Mouse (Mus musculus): ENCODE measurements around the gene Cbr3. TPM values are rescaled to one million over a fixed set of nuclear protein-coding genes. Genes with fewer than 3 reads are reported as not detected.
A peak's percentile ranks its signal among the peaks of the same experiment; 100 is the strongest.
"Not testable (repeated sequence)": the region's sequence is repeated elsewhere in the genome, so short reads cannot be mapped to it uniquely, and the experiment has no call there.

Cbr3 gene
- 0.20 and 0.23 TPM in 2 replicates for polyA plus RNA-seq (2016; fragmentation: Nextera tagmentation; extraction: Ambion mirVana)

DNA sequence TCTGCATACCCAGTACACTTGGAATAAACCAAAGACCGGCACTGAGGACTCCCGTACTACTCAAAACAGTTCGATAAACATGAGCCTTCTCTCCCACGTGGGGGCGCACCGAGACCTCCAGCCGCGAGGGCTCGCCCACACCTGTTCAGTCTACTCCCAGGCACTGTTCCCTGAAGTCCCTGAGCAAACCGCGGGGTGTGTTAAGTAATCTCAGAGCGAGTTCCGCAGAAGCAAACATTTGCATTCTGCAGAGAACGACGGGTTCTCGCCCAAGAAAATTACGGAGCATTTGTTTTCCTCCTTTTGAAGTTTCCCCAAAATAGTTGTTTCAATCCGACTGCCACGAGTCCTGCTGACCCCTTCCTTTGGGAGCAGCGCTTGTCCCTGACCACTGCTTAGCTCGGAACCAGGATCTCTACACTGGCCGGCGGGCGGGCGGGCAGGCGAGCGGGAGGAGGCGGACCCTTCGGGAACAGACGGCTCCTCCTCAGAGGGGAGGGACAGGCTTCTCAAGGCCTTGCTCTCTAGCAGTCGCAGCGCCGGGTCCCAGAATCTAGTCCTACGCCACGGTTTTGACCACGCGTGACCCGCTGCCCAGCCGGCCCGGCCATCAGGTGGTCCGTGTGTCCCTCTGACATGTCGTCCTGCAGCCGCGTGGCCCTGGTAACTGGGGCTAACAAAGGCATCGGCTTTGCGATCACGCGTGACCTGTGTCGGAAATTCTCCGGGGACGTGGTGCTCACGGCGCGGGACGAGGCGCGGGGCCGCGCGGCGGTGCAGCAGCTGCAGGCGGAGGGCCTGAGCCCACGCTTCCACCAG, at the start of gene Cbr3:
Gene Cbr3 (plus strand): TSS at position 527 of the 819 bp plus-strand sequence.
- peak; percentile 80 for DNase-seq (ENCODE audit: low spot score)
- Histone ChIP-seq H3K4me1 (peaks cover 19% of the 10 kb centered on the region), H3K9me3 (no peaks in the 10 kb centered on the region), H3K36me3 (no peaks in the 10 kb centered on the region), H3K4me3 (peak within 1 kb of the TSS; percentile 61), H3K27me3 (ENCODE audit: insufficient read depth, poor library complexity, severe bottlenecking) (peaks cover 60% of the 10 kb centered on the region), H3K27ac (no peak within 1 kb of the TSS)
- under 1% methylated on average over 63 of the region's 63 CpGs for WGBS

GRCm38 (mm10) chr16:93644006-93644405, 39.0 kb upstream of the Cbr3 start:
- 62% methylated on average over 4 of the region's 4 CpGs for WGBS
- H3K27ac ChIP-seq, result no peak overlapping the region

DNA sequence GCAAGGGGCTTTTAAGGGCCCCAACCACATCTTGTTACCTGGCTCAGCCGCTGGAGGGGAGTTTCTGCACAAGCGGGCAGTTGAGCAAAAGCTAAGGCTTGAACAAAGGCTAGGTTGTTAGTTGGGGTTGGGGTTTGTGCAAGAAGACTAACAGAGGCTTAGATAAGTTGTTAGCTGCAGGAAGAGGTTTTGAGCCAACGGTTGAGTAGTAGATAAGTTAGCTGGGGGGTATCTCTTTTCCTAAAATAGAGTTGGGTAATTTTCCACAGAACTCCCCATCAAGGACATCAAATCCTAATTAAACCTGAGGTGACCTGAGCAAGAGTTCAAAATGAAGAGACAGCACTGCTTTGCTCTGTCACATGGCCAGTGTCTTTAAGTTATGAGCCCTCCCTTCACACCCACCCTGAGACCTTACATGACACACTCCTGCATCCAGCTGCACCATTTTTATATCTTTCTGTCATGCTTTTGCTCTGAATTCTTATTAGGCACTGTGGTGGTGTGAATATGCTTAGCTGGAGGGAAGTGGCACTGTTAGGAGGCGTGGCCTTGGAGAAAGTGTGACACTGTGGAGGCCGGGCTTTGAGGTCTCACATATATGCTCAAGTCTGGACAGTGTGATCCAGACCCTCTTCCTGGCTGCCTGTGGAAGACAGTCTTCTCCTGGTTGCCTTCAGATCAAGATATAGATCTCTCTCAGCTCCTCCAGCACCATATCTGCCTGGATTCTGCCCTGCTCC, 34.4 kb upstream of the Cbr3 start:
- WGBS, result 72% methylated on average over 5 of the region's 5 CpGs
- Histone ChIP-seq H3K27ac (no peak overlapping the region), H3K4me1 (no peaks in the 10 kb centered on the region), H3K36me3 (no peaks in the 10 kb centered on the region), H3K4me3 (no peak overlapping the region), H3K9me3 (no peaks in the 10 kb centered on the region), H3K27me3 (ENCODE audit: insufficient read depth, poor library complexity, severe bottlenecking) (peaks cover 10% of the 10 kb centered on the region; the same call in 1 of the 2 replicates)
- DNase-seq (ENCODE audit: low spot score), result no peak

More at GRCm38 (mm10) chr16:93644006-93644405, 39.0 kb upstream of the Cbr3 start:
- H3K4me1 ChIP-seq, result no peaks in the 10 kb centered on the region
- H3K9me3 ChIP-seq, result no peaks in the 10 kb centered on the region
- 0 out of 2 replicates have a peak, but pooled peaks cover 5% of the 10 kb centered on the region for H3K27me3 ChIP-seq (ENCODE audit: insufficient read depth, poor library complexity, severe bottlenecking)
- DNase-seq (ENCODE audit: low spot score), result no peak
- H3K4me3 ChIP-seq, result no peak overlapping the region
- no peaks in the 10 kb centered on the region for H3K36me3 ChIP-seq

GRCm38 (mm10) chr16:93667976-93668375, 15.0 kb upstream of the Cbr3 start:
- H3K9me3 ChIP-seq, result 0 out of 2 replicates have a peak, but pooled peaks cover 6% of the 10 kb centered on the region

DNA sequence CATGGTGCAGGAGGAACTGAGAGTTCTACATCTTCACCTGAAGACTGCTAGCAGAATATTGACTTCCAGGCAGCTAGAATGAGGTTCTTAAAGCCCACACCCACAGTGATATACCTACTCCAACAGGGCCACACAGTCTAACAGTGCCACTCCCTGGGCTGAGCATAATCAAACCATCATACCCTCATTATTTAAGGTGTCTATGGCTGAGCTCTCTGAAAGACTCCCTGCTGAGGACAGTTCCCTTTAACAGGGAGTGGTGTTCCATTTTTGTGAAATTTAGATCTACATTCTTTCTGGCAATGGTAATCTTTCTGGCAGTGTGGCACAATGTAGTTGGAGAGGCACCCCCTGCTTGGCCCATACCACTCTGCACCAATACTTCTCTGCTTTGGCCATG, 13.5 kb upstream of the Cbr3 start:
- H3K9me3 ChIP-seq, result 0 out of 2 replicates have a peak, but pooled peaks cover 6% of the 10 kb centered on the region
- H3K27me3 ChIP-seq (ENCODE audit: insufficient read depth, poor library complexity, severe bottlenecking), result no peaks in the 10 kb centered on the region
- peak; percentile 19 for DNase-seq (ENCODE audit: low spot score)
- no peak overlapping the region for H3K27ac ChIP-seq
- no peaks in the 10 kb centered on the region for H3K36me3 ChIP-seq
- no peaks in the 10 kb centered on the region for H3K4me1 ChIP-seq
- H3K4me3 ChIP-seq, result no peak overlapping the region

More at GRCm38 (mm10) chr16:93667976-93668375, 15.0 kb upstream of the Cbr3 start:
- Histone ChIP-seq H3K27me3 (ENCODE audit: insufficient read depth, poor library complexity, severe bottlenecking) (no peaks in the 10 kb centered on the region), H3K36me3 (no peaks in the 10 kb centered on the region), H3K27ac (no peak overlapping the region), H3K4me1 (no peaks in the 10 kb centered on the region), H3K4me3 (no peak overlapping the region)
- no peak for DNase-seq (ENCODE audit: low spot score)

GRCm38 (mm10) chr16:93670466-93670865, 12.5 kb upstream of the Cbr3 start:
- not testable (repeated sequence) for H3K27me3 ChIP-seq (ENCODE audit: insufficient read depth, poor library complexity, severe bottlenecking); H3K27ac ChIP-seq; H3K4me1 ChIP-seq; H3K4me3 ChIP-seq; H3K9me3 ChIP-seq; H3K36me3 ChIP-seq
- DNase-seq (ENCODE audit: low spot score), result peak; percentile 61
- 39% methylated on average over 4 of the region's 4 CpGs for WGBS

GRCm38 (mm10) chr16:93671064-93671463, 12.0 kb upstream of the Cbr3 start:
- DNase-seq (ENCODE audit: low spot score), result peak; percentile 48
- no peaks in the 10 kb centered on the region for H3K27me3 ChIP-seq (ENCODE audit: insufficient read depth, poor library complexity, severe bottlenecking)
- 0 out of 2 replicates have a peak, but pooled peaks cover 6% of the 10 kb centered on the region for H3K9me3 ChIP-seq
- no peak overlapping the region for H3K27ac ChIP-seq
- 84% methylated on average over 5 of the region's 5 CpGs for WGBS
- no peak overlapping the region for H3K4me3 ChIP-seq
- no peaks in the 10 kb centered on the region for H3K36me3 ChIP-seq
- no peaks in the 10 kb centered on the region for H3K4me1 ChIP-seq

DNA sequence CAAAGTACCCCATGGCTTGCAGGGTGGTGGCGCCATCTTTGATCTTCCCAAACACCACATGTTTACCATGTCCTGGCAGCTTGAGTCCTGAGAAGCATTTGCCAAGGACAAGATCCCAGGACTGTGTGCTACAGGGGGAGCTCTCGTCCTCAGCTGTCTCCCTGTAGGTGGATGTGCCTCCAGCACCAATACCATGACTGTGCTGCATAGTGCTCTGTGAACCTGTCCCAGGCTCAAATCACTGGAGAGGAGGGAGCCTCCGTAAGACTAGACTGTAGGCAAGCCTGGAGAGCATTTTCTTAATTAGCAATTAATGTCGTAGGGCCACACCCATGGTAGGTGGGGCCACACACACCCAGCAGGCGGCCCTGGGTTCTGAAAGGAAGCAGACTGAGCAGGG, 6.6 kb upstream of the Cbr3 start:
- 75% methylated on average over 5 of the region's 5 CpGs for WGBS
- Histone ChIP-seq H3K27ac (no peak overlapping the region), H3K4me1 (no peaks in the 10 kb centered on the region), H3K36me3 (no peaks in the 10 kb centered on the region), H3K27me3 (ENCODE audit: insufficient read depth, poor library complexity, severe bottlenecking) (peaks cover 16% of the 10 kb centered on the region), H3K9me3 (no peaks in the 10 kb centered on the region), H3K4me3 (no peak overlapping the region)
- DNase-seq (ENCODE audit: low spot score), result peak; percentile 59

- no peak for DNase-seq (ENCODE audit: low spot score)
- Histone ChIP-seq H3K27ac (no peak overlapping the region), H3K4me3 (no peak overlapping the region), H3K9me3 (no peaks in the 10 kb centered on the region), H3K4me1 (peaks cover 11% of the 10 kb centered on the region), H3K27me3 (ENCODE audit: insufficient read depth, poor library complexity, severe bottlenecking) (peaks cover 34% of the 10 kb centered on the region), H3K36me3 (no peaks in the 10 kb centered on the region)
- WGBS, result 76% methylated on average over 4 of the region's 4 CpGs
These were observed 4.8 kb upstream of the Cbr3 start for GRCm38 (mm10) chr16:93678206-93678605.

DNA sequence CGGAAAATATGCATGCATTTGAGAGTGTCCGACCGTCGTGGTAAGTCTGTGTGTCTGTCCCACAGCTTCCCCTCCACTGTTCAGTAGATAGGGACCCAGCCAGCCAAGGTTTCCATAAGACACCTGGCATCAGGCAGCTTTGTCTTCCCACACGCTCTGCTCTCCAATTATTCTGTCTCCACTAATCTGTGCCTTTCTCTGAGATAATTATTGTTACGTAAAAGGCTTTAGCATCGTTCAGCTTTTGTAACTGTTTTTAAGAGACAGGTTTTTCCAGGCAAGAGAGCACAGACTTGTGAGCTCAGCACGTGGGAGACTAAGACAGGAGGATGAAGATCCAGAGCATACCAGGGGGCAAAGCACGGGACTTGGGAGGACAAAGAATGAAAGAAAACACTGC, 3.9 kb upstream of the Cbr3 start:
- peaks cover 44% of the 10 kb centered on the region for H3K27me3 ChIP-seq (ENCODE audit: insufficient read depth, poor library complexity, severe bottlenecking)
- DNase-seq (ENCODE audit: low spot score), result no peak
- H3K9me3 ChIP-seq, result no peaks in the 10 kb centered on the region
- no peak overlapping the region for H3K4me3 ChIP-seq
- WGBS, result 63% methylated on average over 9 of the region's 9 CpGs
- H3K27ac ChIP-seq, result no peak overlapping the region
- H3K36me3 ChIP-seq, result no peaks in the 10 kb centered on the region
- H3K4me1 ChIP-seq, result peaks cover 19% of the 10 kb centered on the region

GRCm38 (mm10) chr16:93682156-93682688, 793 bp upstream of the Cbr3 start:
- 21% methylated on average over 13 of the region's 13 CpGs for WGBS
- H3K36me3 ChIP-seq, result no peaks in the 10 kb centered on the region
- no peak overlapping the region for H3K27ac ChIP-seq
- no peaks in the 10 kb centered on the region for H3K9me3 ChIP-seq
- peaks cover 19% of the 10 kb centered on the region for H3K4me1 ChIP-seq
- H3K4me3 ChIP-seq, result peak overlapping the region; percentile 61
- peak; percentile 58 for DNase-seq (ENCODE audit: low spot score)
- peaks cover 60% of the 10 kb centered on the region for H3K27me3 ChIP-seq (ENCODE audit: insufficient read depth, poor library complexity, severe bottlenecking)

DNA sequence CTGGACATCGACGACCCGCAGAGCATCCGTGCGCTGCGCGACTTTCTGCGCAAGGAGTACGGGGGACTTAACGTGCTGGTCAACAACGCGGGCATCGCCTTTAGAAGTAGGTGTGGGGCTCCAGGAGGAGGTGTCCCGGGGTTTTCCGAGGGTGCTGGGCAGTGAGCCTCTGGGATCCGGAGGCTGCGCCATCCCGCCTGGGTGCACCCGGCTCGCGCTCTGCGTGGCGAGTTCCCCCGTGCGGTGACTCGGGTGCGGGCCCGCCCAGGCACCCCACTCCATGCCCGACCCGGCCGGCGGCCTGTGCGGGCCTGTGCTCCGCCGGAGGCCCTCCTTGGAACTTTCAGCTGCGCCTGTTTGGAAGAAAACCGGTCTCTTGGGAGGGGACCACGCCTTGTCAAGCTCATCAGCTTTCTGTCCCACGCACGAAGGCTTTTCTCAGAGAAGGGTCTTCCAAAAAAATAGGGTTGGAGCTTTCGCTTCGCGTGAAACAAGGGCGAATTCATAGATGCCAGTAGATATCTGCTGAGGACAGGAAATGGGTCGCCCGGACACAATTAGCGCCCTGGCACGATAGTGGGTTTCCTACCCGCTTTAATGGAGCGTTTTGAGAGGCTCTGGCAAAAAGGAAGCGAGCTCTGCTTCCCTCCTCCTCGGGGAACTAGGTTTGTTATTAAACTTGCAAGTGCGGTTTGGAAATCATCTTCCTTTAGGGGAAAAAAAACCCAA, 657 bp downstream of the Cbr3 start:
- peaks cover 19% of the 10 kb centered on the region for H3K4me1 ChIP-seq
- under 1% methylated on average over 53 of the region's 53 CpGs for WGBS
- no peaks in the 10 kb centered on the region for H3K36me3 ChIP-seq
- peak overlapping the region; percentile 61 for H3K4me3 ChIP-seq
- DNase-seq (ENCODE audit: low spot score), result no peak
- no peaks in the 10 kb centered on the region for H3K9me3 ChIP-seq
- H3K27ac ChIP-seq, result no peak overlapping the region
- H3K27me3 ChIP-seq (ENCODE audit: insufficient read depth, poor library complexity, severe bottlenecking), result peaks cover 60% of the 10 kb centered on the region

All from heart, embryonic 10.5 days (tissue).